Mouse (Mus musculus): ENCODE measurements around the gene Snrpc.

DNA sequence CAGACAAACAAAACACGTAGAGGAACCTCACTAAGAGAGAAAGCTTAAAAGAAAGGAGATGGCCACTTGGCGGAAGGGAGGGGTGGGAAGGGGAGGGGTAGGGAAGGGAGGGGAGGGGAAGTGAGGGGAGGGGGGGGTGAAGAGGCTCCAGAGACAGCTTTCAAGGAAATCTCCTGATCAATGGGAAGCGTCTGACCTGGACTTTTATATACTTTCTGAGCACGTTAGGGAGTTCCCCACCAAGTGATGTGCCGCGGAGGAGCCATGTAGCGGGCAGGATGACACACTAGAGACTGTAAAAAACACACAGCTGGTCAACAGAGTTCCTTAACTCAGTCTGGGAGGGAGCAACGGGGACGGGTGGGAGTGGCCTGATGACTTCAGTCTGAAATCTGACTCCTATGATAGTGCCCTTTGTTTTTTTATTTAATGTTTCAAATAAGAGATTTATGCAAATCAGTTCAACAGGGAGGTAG lies 11.0 kb upstream of the Snrpc start:
- TF ChIP-seq CTCF (IDR thresholded peaks at IDR 0.05; ENCODE audit: borderline replicate concordance, insufficient read depth, low read length) (no peak), POLR2A (IDR thresholded peaks at IDR 0.05; ENCODE audit: low read depth, low read length) (peak; percentile 87)
